Mouse (Mus musculus) skeletal muscle tissue, postnatal 0 days (tissue): ENCODE data around the gene Tmem87b. TPM values are rescaled to one million over a fixed set of nuclear protein-coding genes. Genes with fewer than 3 reads are reported as not detected.

ENCODE experiments used
- polyA plus RNA-seq: library from polyadenylated mRNA; unstranded; fragments of >200 nt; fragmentation: Nextera tagmentation; extraction: Ambion mirVana; gene quantifications from 2 replicates; pipeline ENCODE4 v1.2.1, GENCODE M21; 2015

The Tmem87b gene
- polyA plus RNA-seq, result 21.8 and 23.4 TPM in 2 replicates

DNA sequence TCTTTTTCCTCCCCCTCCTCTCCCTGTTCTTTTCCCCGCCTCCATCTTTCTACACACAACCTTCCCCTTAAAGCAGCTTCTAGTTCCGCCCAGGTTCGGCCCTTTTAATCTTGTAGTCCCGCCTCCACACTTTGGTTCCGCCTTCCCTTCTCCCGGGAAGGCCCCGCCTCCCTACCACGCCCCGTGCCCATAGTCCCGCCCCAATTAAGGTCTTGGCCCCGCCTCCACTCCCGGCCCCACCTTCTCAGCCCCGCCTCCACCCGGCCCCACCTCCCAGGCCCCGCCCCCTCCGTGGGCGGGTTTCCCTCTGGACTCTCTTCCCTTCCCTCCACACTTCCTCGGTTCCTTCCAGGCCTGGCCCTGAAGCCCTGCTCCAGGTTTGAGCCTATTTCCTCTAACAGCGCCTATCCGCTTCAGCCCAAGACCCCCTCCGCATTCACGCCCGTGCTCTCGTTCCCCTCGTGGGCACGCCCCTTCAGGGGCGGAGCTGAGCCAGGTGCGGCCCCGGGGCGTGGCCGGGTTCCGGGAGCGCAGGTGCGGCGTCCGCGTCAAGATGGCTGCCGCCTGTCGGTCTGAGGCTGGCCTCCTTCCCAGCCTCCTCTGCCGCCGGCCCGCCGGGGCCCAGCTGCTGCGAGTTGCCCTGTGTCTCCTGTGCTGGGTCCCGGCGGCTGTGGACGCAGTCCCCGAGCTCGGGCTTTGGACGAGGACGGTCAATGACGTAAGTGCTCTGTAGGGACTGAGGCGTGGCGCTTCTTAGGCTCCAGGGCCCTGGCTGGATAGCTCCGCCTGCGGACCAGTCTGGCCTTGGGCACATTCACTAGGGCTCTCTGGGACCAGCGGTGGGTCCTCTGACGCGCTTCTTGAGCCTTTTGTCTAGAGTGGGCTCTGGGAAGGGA, at the start of gene Tmem87b:
Gene Tmem87b (plus strand): TSS at position 333 of the 896 bp plus-strand sequence.

GRCm38 (mm10) chr2:128862636-128863035, 44.7 kb downstream of the Tmem87b start, which contains the start of gene Fbln7:
Gene Fbln7, plus strand, starts transcription at chr2:128862981.

Other genes with a start within 250 kb of the Tmem87b start
- gene Spdye4c, start 226.9 kb upstream of the Tmem87b start, polyA plus RNA-seq, result not detected in 2 replicates
- gene Anapc1, start 130.7 kb upstream of the Tmem87b start, polyA plus RNA-seq, result 15.5 and 16.1 TPM in 2 replicates
- 2.0 and 2.4 TPM in 2 replicates for gene Mertk, start 119.2 kb upstream of the Tmem87b start, polyA plus RNA-seq
- 3.4 and 3.8 TPM in 2 replicates for gene Fbln7, start 44.9 kb downstream of the Tmem87b start, polyA plus RNA-seq
- 6.9 and 7.1 TPM in 2 replicates for gene Zc3h8, start 126.0 kb downstream of the Tmem87b start, polyA plus RNA-seq
- 3.4 and 4.7 TPM in 2 replicates for gene Zc3h6, start 149.3 kb downstream of the Tmem87b start, polyA plus RNA-seq
- 13.2 and 13.3 TPM in 2 replicates for gene Gm10762, start 149.6 kb downstream of the Tmem87b start, polyA plus RNA-seq
- gene Vinac1, start 230.1 kb downstream of the Tmem87b start, polyA plus RNA-seq, result 0.10 and 0.14 TPM in 2 replicates
- 10.2 and 11.6 TPM in 2 replicates for gene Ttl, start 247.8 kb downstream of the Tmem87b start, polyA plus RNA-seq